10 mouse cellular contexts compared by ENCODE assay signal in the genomic region with DNA sequence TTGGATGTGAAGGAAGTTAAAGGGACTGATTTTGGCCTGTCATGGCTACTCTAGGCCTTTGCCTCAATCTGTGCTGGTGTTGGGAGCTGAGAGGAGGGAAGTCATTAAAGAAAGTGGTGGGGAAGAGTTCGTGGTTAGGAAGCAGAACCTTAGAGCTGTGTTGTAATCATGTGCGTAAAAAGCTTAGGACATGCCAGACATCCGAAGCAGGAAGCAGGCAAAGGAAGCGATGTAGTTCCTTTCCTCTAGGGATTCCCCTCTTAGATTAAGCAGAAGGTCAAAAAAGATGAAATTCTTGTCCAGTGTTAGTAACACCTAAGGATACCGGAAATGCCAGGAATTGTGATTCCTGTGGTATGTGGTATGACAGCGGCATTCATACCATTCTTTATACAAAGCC. TPM values are rescaled to one million over a fixed set of nuclear protein-coding genes. Genes with fewer than 3 reads are reported as not detected.
DNase-seq lines count a peak whose midpoint lies in the region; ATAC-seq and TF ChIP-seq lines count a peak whose summit lies in the region.
"Had no signal": no experiment of that assay in that cellular context is flagged by ENCODE, and none has a peak within 500 bp of the region (broad histone marks: within the 10 kb centered on the region; RNA-seq: fewer than 3 reads in every experiment).

No protein-coding gene starts in this region.

- no peaks in the 10 kb centered on the region for H3K36me3 ChIP-seq in kidney, adult 2 months (ENCODE audit: control insufficient read depth, insufficient read depth, low read length)
- peaks cover 26% of the 10 kb centered on the region; the same call in 1 of the 2 replicates for H3K36me3 ChIP-seq in heart, embryonic 16.5 days (ENCODE audit: control insufficient read depth, insufficient read depth)
- H3K36me3 ChIP-seq in midbrain, embryonic 10.5 days, result peaks cover 68% of the 10 kb centered on the region

- TF ChIP-seq CTCF in kidney, adult 2 months (conservative IDR thresholded peaks at IDR 0.05; ENCODE audit: insufficient read depth, insufficient read length, low read depth, low read length), result no peak
- no peak for TF ChIP-seq CTCF in bone marrow, adult 2 months (IDR thresholded peaks at IDR 0.05; ENCODE audit: control insufficient read depth, insufficient read depth, low read length)

- H3K9me3 ChIP-seq in heart, embryonic 16.5 days (replicated peaks; ENCODE audit: control insufficient read depth, low read length), result no peaks in the 10 kb centered on the region
- H3K9me3 ChIP-seq in midbrain, embryonic 10.5 days (replicated peaks), result no peaks in the 10 kb centered on the region
- H3K9me3 ChIP-seq: megakaryocyte, embryonic 14.5 days had no signal

- H3K27ac ChIP-seq in kidney, adult 2 months (ENCODE audit: insufficient read depth, low read depth, low read length), result peak overlapping the region; percentile 89
- H3K27ac ChIP-seq in bone marrow, adult 2 months (ENCODE audit: control insufficient read depth, insufficient read depth, low read depth, low read length, poor library complexity), result peak overlapping the region; percentile 78
- H3K27ac ChIP-seq in heart, embryonic 16.5 days (ENCODE audit: low read length), result peak overlapping the region; percentile 71
- no peak overlapping the region for H3K27ac ChIP-seq in midbrain, embryonic 10.5 days (replicated peaks)

- H3K9ac ChIP-seq in heart, embryonic 16.5 days (ENCODE audit: low read length), result no peak overlapping the region

- 66% methylated on average over 6 of the region's 6 CpGs for WGBS in kidney, adult 2 months
- 33% methylated on average over 6 of the region's 6 CpGs for WGBS in bone marrow, adult 2 months
- WGBS in heart, embryonic 16.5 days, result 63% methylated on average over 6 of the region's 6 CpGs
- WGBS in midbrain, embryonic 10.5 days, result 90% methylated on average over 6 of the region's 6 CpGs

- H3K4me2 ChIP-seq in heart, embryonic 16.5 days (ENCODE audit: low read depth, low read length), result no peak overlapping the region

- peaks cover 10% of the 10 kb centered on the region; the same call in 1 of the 2 replicates for H3K4me1 ChIP-seq in kidney, adult 2 months (ENCODE audit: control insufficient read depth, insufficient read depth, low read length)
- peaks cover 10% of the 10 kb centered on the region for H3K4me1 ChIP-seq in bone marrow, adult 2 months (ENCODE audit: control insufficient read depth, insufficient read depth, low read length)
- H3K4me1 ChIP-seq in heart, embryonic 16.5 days (ENCODE audit: control insufficient read depth, insufficient read depth, low read length), result peaks cover 3% of the 10 kb centered on the region
- H3K4me1 ChIP-seq in midbrain, embryonic 10.5 days, result peaks cover 3% of the 10 kb centered on the region; the same call in 1 of the 2 replicates

- no peak overlapping the region for H3K4me3 ChIP-seq in kidney, adult 2 months (ENCODE audit: insufficient read depth, low read depth, low read length)
- no peak overlapping the region for H3K4me3 ChIP-seq in bone marrow, adult 2 months (replicated peaks; ENCODE audit: control insufficient read depth, low read depth, low read length)
- H3K4me3 ChIP-seq in heart, embryonic 16.5 days (ENCODE audit: low read length), result no peak overlapping the region
- H3K4me3 ChIP-seq in midbrain, embryonic 10.5 days, result no peak overlapping the region
- H3K4me3 ChIP-seq: megakaryocyte, embryonic 14.5 days had no signal

- no peak for ATAC-seq in heart, embryonic 16.5 days (replicated peaks; ENCODE audit: extremely low read depth, insufficient read depth, low FRiP score)

- TF ChIP-seq POLR2A in kidney, adult 2 months (IDR thresholded peaks at IDR 0.05; ENCODE audit: low read depth, low read length), result no peak
- no peak for TF ChIP-seq POLR2A in bone marrow, adult 2 months (IDR thresholded peaks at IDR 0.05; ENCODE audit: borderline replicate concordance, control insufficient read depth, low read depth, low read length)

- H3K27me3 ChIP-seq in kidney, adult 2 months (replicated peaks; ENCODE audit: control insufficient read depth, insufficient read depth, low read length), result no peaks in the 10 kb centered on the region
- no peaks in the 10 kb centered on the region for H3K27me3 ChIP-seq in heart, embryonic 16.5 days (ENCODE audit: control insufficient read depth, insufficient read depth, low read length)
- H3K27me3 ChIP-seq in midbrain, embryonic 10.5 days (ENCODE audit: low read depth, poor library complexity, severe bottlenecking), result no peaks in the 10 kb centered on the region
- H3K27me3 ChIP-seq: megakaryocyte, embryonic 14.5 days had no signal

- DNase-seq in kidney, adult 2 months, result peak; percentile 58
- DNase-seq in kidney, adult 18-20 months, result no peak
- DNase-seq in lung, postnatal 10 days, result peak; percentile 18
- no peak for DNase-seq in frontal cortex, postnatal 10 days (ENCODE audit: low spot score in 2 of 2)
- DNase-seq in cerebellum, adult 9-10 months, result no peak
- DNase-seq in midbrain, embryonic 10.5 days (ENCODE audit: low spot score), result no peak
- DNase-seq: cerebellum, adult 11-12 months had no signal

RNA-seq across cellular contexts. Expression of a gene that starts 9.2 kb away (rescaled TPM):
- 24.9 and 27.8 TPM in 2 replicates for polyA plus RNA-seq in kidney, adult 2 months (2012; rRNA removed)
- 14.2 and 25.4 TPM in 2 replicates for polyA plus RNA-seq in bone marrow, adult 2 months (2011; ENCODE audit: insufficient read depth, insufficient read length, low replicate concordance, missing spikeins)
- polyA plus RNA-seq in heart, embryonic 16.5 days (2015; fragmentation: Nextera tagmentation; extraction: Ambion mirVana), result 19.0 and 20.6 TPM in 2 replicates
- 20.6 and 21.5 TPM in 2 replicates for polyA plus RNA-seq in midbrain, embryonic 10.5 days (2016; fragmentation: Nextera tagmentation; extraction: Ambion mirVana)

RNA-seq across cellular contexts. Expression of a gene that starts 26.3 kb away (rescaled TPM):
- polyA plus RNA-seq in kidney, adult 2 months (2012; rRNA removed), result 144 and 190 TPM in 2 replicates
- 39.8 and 59.6 TPM in 2 replicates for polyA plus RNA-seq in bone marrow, adult 2 months (2011; ENCODE audit: insufficient read depth, insufficient read length, low replicate concordance, missing spikeins)
- 250 and 253 TPM in 2 replicates for polyA plus RNA-seq in heart, embryonic 16.5 days (2015; fragmentation: Nextera tagmentation; extraction: Ambion mirVana)
- 258 and 269 TPM in 2 replicates for polyA plus RNA-seq in midbrain, embryonic 10.5 days (2016; fragmentation: Nextera tagmentation; extraction: Ambion mirVana)

RNA-seq across cellular contexts. Expression of a gene that starts 59.9 kb away (rescaled TPM):
- polyA plus RNA-seq in kidney, adult 2 months (2012; rRNA removed), result 2.8 and 3.2 TPM in 2 replicates
- 0.72 TPM in 1 of 2 replicates, not detected in the other for polyA plus RNA-seq in bone marrow, adult 2 months (2011; ENCODE audit: insufficient read depth, insufficient read length, low replicate concordance, missing spikeins)
- polyA plus RNA-seq in heart, embryonic 16.5 days (2015; fragmentation: Nextera tagmentation; extraction: Ambion mirVana), result 2.1 and 2.2 TPM in 2 replicates
- 1.2 and 1.5 TPM in 2 replicates for polyA plus RNA-seq in midbrain, embryonic 10.5 days (2016; fragmentation: Nextera tagmentation; extraction: Ambion mirVana)

Comparison
In these comparisons a context has a peak if more than half of its experiments do, and no peak if none do; other contexts are left out.
1. DNase-seq: peak in kidney, adult 2 months (single experiment) and lung, postnatal 10 days (single experiment); none in kidney, adult 18-20 months (single experiment), frontal cortex, postnatal 10 days (0 of 2), cerebellum, adult 9-10 months (single experiment) and midbrain, embryonic 10.5 days (single experiment).